In genomic region chr4:142136766-142137503, GRCm38 (mm10) we compare ENCODE assay signal across 16 mouse cellular contexts. TPM values are rescaled to one million over a fixed set of nuclear protein-coding genes. Genes with fewer than 3 reads are reported as not detected.
DNase-seq lines count a peak whose midpoint lies in the region; ATAC-seq and TF ChIP-seq lines count a peak whose summit lies in the region.
"Had no signal": no experiment of that assay in that cellular context is flagged by ENCODE, and none has a peak within 500 bp of the region (broad histone marks: within the 10 kb centered on the region; RNA-seq: fewer than 3 reads in every experiment).

No protein-coding gene starts in this region.

- TF ChIP-seq POLR2A in heart, adult 2 months (IDR thresholded peaks at IDR 0.05; ENCODE audit: insufficient read depth, low read depth, low read length): no peak
- no peak for TF ChIP-seq POLR2A in cerebellum, adult 2 months (IDR thresholded peaks at IDR 0.05; ENCODE audit: borderline replicate concordance, insufficient read depth, low read length)

- peaks cover 6% of the 10 kb centered on the region; the same call in 1 of the 2 replicates for H3K4me1 ChIP-seq in heart, adult 2 months (ENCODE audit: control insufficient read depth, insufficient read depth, low read length)
- H3K4me1 ChIP-seq in heart, embryonic 10.5 days: peaks cover 16% of the 10 kb centered on the region
- H3K4me1 ChIP-seq in cerebellum, adult 2 months (ENCODE audit: control insufficient read depth, insufficient read depth, low read length): peaks cover 21% of the 10 kb centered on the region
- H3K4me1 ChIP-seq in heart, embryonic 12.5 days (replicated peaks): peaks cover 8% of the 10 kb centered on the region

- H3K9ac ChIP-seq in heart, adult 2 months (ENCODE audit: low read depth, low read length): no peak overlapping the region
- no peak overlapping the region for H3K9ac ChIP-seq in heart, embryonic 12.5 days
- H3K9ac ChIP-seq: heart, embryonic 15.5 days; lung, embryonic 14.5 days; neural tube, embryonic 12.5 days had no signal

- no peak overlapping the region for H3K4me2 ChIP-seq in heart, embryonic 12.5 days
- H3K4me2 ChIP-seq: heart, embryonic 15.5 days; lung, embryonic 14.5 days; neural tube, embryonic 12.5 days had no signal

- no peaks in the 10 kb centered on the region for H3K9me3 ChIP-seq in heart, embryonic 10.5 days
- H3K9me3 ChIP-seq in heart, embryonic 12.5 days (replicated peaks): no peaks in the 10 kb centered on the region
- H3K9me3 ChIP-seq: heart, embryonic 15.5 days; neural tube, embryonic 12.5 days had no signal

- peak; percentile 48; the same call in 1 of the 2 replicates for ATAC-seq in heart, embryonic 12.5 days (ENCODE audit: insufficient number of reproducible peaks, low FRiP score)
- ATAC-seq: forebrain, embryonic 14.5 days; intestine, embryonic 16.5 days had no signal

- H3K4me3 ChIP-seq in heart, adult 2 months: no peak overlapping the region
- H3K4me3 ChIP-seq in heart, embryonic 10.5 days: no peak overlapping the region
- no peak overlapping the region for H3K4me3 ChIP-seq in cerebellum, adult 2 months (replicated peaks; ENCODE audit: insufficient read depth, low read depth, low read length)
- H3K4me3 ChIP-seq in heart, embryonic 12.5 days: no peak overlapping the region
- H3K4me3 ChIP-seq: heart, embryonic 15.5 days; neural tube, embryonic 12.5 days had no signal

- no peaks in the 10 kb centered on the region for H3K36me3 ChIP-seq in heart, adult 2 months (ENCODE audit: control insufficient read depth, insufficient read depth, low read length)
- peaks cover 7% of the 10 kb centered on the region for H3K36me3 ChIP-seq in heart, embryonic 10.5 days
- H3K36me3 ChIP-seq in heart, embryonic 12.5 days: peaks cover 3% of the 10 kb centered on the region; the same call in 1 of the 2 replicates
- H3K36me3 ChIP-seq: G1E had no signal

- DNase-seq in heart, adult 2 months: peak; percentile 53 to 54
- DNase-seq in heart, embryonic 10.5 days (ENCODE audit: low spot score): no peak
- DNase-seq in brain, adult 2 months (ENCODE audit: low read depth, low spot score): peak; percentile 99
- peak; percentile 96 to 99 for DNase-seq in cerebellum, adult 2 months
- DNase-seq in layer of hippocampus, adult 18-20 months (ENCODE audit: low spot score in 2 of 2): no peak
- DNase-seq in lung, postnatal 36 days: no peak
- DNase-seq: gastrocnemius, postnatal 10 days; kidney, postnatal 4 days; layer of hippocampus, postnatal 36 days; lung, embryonic 14.5 days had no signal

- peak overlapping the region; percentile 47 for H3K27ac ChIP-seq in heart, adult 2 months
- H3K27ac ChIP-seq in heart, embryonic 10.5 days: no peak overlapping the region
- H3K27ac ChIP-seq in cerebellum, adult 2 months (ENCODE audit: insufficient read depth, low read length): peak overlapping the region; percentile 50
- no peak overlapping the region for H3K27ac ChIP-seq in heart, embryonic 12.5 days (ENCODE audit: poor library complexity, severe bottlenecking)
- H3K27ac ChIP-seq: heart, embryonic 15.5 days; neural tube, embryonic 12.5 days had no signal

- H3K79me2 ChIP-seq in heart, adult 2 months (replicated peaks; ENCODE audit: control insufficient read depth, insufficient read depth, low read length): no peaks in the 10 kb centered on the region

- no peak for TF ChIP-seq CTCF in heart, adult 2 months (IDR thresholded peaks at IDR 0.05)
- TF ChIP-seq CTCF in cerebellum, adult 2 months (IDR thresholded peaks at IDR 0.05; ENCODE audit: borderline replicate concordance, insufficient read depth, low read depth, low read length): no peak

- intact Hi-C loops in heart, adult 2 months (cut with DNase I): no loop called here

- 0 out of 2 replicates have a peak, but pooled peaks have one; percentile 9 for TF ChIP-seq EP300 in heart, adult 2 months (IDR thresholded peaks at IDR 0.05; ENCODE audit: insufficient read depth, low read depth, low read length)

- WGBS in heart, adult 2 months: 72% methylated on average over 10 of the region's 10 CpGs
- 86% methylated on average over 10 of the region's 10 CpGs for WGBS in heart, embryonic 10.5 days
- WGBS in cerebellum, adult 2 months: 17% methylated on average over 10 of the region's 10 CpGs
- 87% methylated on average over 10 of the region's 10 CpGs for WGBS in heart, embryonic 12.5 days

- no peaks in the 10 kb centered on the region for H3K27me3 ChIP-seq in heart, adult 2 months (ENCODE audit: control insufficient read depth, insufficient read depth, low read length)
- H3K27me3 ChIP-seq in heart, embryonic 10.5 days (ENCODE audit: insufficient read depth, poor library complexity, severe bottlenecking): no peaks in the 10 kb centered on the region
- H3K27me3 ChIP-seq in cerebellum, adult 2 months (ENCODE audit: control insufficient read depth, insufficient read depth, low read length): no peaks in the 10 kb centered on the region
- no peaks in the 10 kb centered on the region for H3K27me3 ChIP-seq in heart, embryonic 12.5 days (replicated peaks)
- H3K27me3 ChIP-seq: heart, embryonic 15.5 days; neural tube, embryonic 12.5 days had no signal

RNA-seq across cellular contexts. Expression of gene Tmem51, which starts 52.8 kb away (rescaled TPM):
- total RNA-seq in heart, adult 2 months (2021): 1 to 10 TPM; 5.5 to 6.0 TPM
- polyA plus RNA-seq in heart, adult 2 months (2012; rRNA removed): 9.9 and 13.1 TPM in 2 replicates
- polyA plus RNA-seq in heart, embryonic 10.5 days (2016; fragmentation: Nextera tagmentation; extraction: Ambion mirVana): 21.0 and 25.9 TPM in 2 replicates
- polyA plus RNA-seq in cerebellum, adult 2 months (2012; rRNA removed): 26.2 and 26.3 TPM in 2 replicates
- polyA plus RNA-seq in heart, embryonic 12.5 days (2016; fragmentation: Nextera tagmentation; extraction: Ambion mirVana): 28.3 and 29.6 TPM in 2 replicates
- total RNA-seq in layer of hippocampus, adult 18-20 months (2021): 1 to 10 TPM; 3.5 to 4.5 TPM
- polyA plus RNA-seq: G1E had no signal

Comparison
In these comparisons a context has a peak if more than half of its experiments do, and no peak if none do; other contexts are left out.
1. DNase-seq: peak in heart, adult 2 months (2 of 2), brain, adult 2 months (single experiment) and cerebellum, adult 2 months (2 of 2); none in heart, embryonic 10.5 days (single experiment), layer of hippocampus, adult 18-20 months (0 of 2) and lung, postnatal 36 days (single experiment).
2. H3K27ac ChIP-seq: peak in heart, adult 2 months (single experiment) and cerebellum, adult 2 months (single experiment); none in heart, embryonic 10.5 days (single experiment) and heart, embryonic 12.5 days (single experiment).